Mouse (Mus musculus): ENCODE data around the gene Pdia4. TPM values are rescaled to one million over a fixed set of nuclear protein-coding genes. Genes with fewer than 3 reads are reported as not detected.

Pdia4 gene
- polyA plus RNA-seq, 1 experiment from 2014 or later: 136 TPM

- ATAC-seq (no peak), DNase-seq (ENCODE audit: low spot score) (no peak)
- Histone ChIP-seq H3K9me3 (replicated peaks; ENCODE audit: control insufficient read depth, low read length) (no peaks in the 10 kb centered on the region), H3K27ac (ENCODE audit: low read depth, low read length) (no peak overlapping the region), H3K27me3 (replicated peaks; ENCODE audit: control insufficient read depth, insufficient read depth, low read length) (no peaks in the 10 kb centered on the region), H3K36me3 (ENCODE audit: control insufficient read depth, insufficient read depth, low read length) (peaks cover 64% of the 10 kb centered on the region), H3K4me1 (ENCODE audit: control insufficient read depth, insufficient read depth, low read length) (no peaks in the 10 kb centered on the region), H3K9ac (ENCODE audit: low read length) (no peak overlapping the region), H3K4me3 (ENCODE audit: low read depth, low read length) (no peak overlapping the region), H3K4me2 (ENCODE audit: low read length) (no peak overlapping the region)
- 92% methylated on average over 23 of the region's 23 CpGs for WGBS
These were observed 6.5 kb upstream of the Pdia4 start for GRCm38 (mm10) chr6:47819626-47820325.

GRCm38 (mm10) chr6:47818721-47819120 is 5.5 kb upstream of the Pdia4 start:
- ATAC-seq (no peak), DNase-seq (ENCODE audit: low spot score) (no peak)
- H3K4me3 ChIP-seq (ENCODE audit: low read depth, low read length): no peak overlapping the region
- 95% methylated on average over 8 of the region's 8 CpGs for WGBS
- no peaks in the 10 kb centered on the region for H3K4me1 ChIP-seq (ENCODE audit: control insufficient read depth, insufficient read depth, low read length)
- H3K9me3 ChIP-seq (replicated peaks; ENCODE audit: control insufficient read depth, low read length): no peaks in the 10 kb centered on the region
- H3K36me3 ChIP-seq (ENCODE audit: control insufficient read depth, insufficient read depth, low read length): peaks cover 53% of the 10 kb centered on the region
- no peak overlapping the region for H3K27ac ChIP-seq (ENCODE audit: low read depth, low read length)
- H3K9ac ChIP-seq (ENCODE audit: low read length): no peak overlapping the region
- H3K27me3 ChIP-seq (replicated peaks; ENCODE audit: control insufficient read depth, insufficient read depth, low read length): no peaks in the 10 kb centered on the region
- no peak overlapping the region for H3K4me2 ChIP-seq (ENCODE audit: low read length)

GRCm38 (mm10) chr6:47816151-47816550 is 2.9 kb upstream of the Pdia4 start:
- DNase-seq (ENCODE audit: low spot score) (no peak), ATAC-seq (no peak)
- no peak overlapping the region for H3K9ac ChIP-seq (ENCODE audit: low read length)
- peaks cover 28% of the 10 kb centered on the region for H3K36me3 ChIP-seq (ENCODE audit: control insufficient read depth, insufficient read depth, low read length)
- no peak overlapping the region for H3K27ac ChIP-seq (ENCODE audit: low read depth, low read length)
- H3K4me1 ChIP-seq (ENCODE audit: control insufficient read depth, insufficient read depth, low read length): peaks cover 11% of the 10 kb centered on the region
- WGBS: 98% methylated on average over 1 of the region's 1 CpGs
- H3K9me3 ChIP-seq (replicated peaks; ENCODE audit: control insufficient read depth, low read length): no peaks in the 10 kb centered on the region
- no peaks in the 10 kb centered on the region for H3K27me3 ChIP-seq (replicated peaks; ENCODE audit: control insufficient read depth, insufficient read depth, low read length)
- no peak overlapping the region for H3K4me3 ChIP-seq (ENCODE audit: low read depth, low read length)
- H3K4me2 ChIP-seq (ENCODE audit: low read length): no peak overlapping the region

- peaks cover 7% of the 10 kb centered on the region for H3K36me3 ChIP-seq (ENCODE audit: control insufficient read depth, insufficient read depth, low read length)
- no peaks in the 10 kb centered on the region for H3K27me3 ChIP-seq (replicated peaks; ENCODE audit: control insufficient read depth, insufficient read depth, low read length)
- peak overlapping the region; percentile 85 for H3K4me3 ChIP-seq (ENCODE audit: low read depth, low read length)
- WGBS: under 1% methylated on average over 17 of the region's 17 CpGs
- DNase-seq (ENCODE audit: low spot score): peak; percentile 21
- H3K4me1 ChIP-seq (ENCODE audit: control insufficient read depth, insufficient read depth, low read length): peaks cover 21% of the 10 kb centered on the region
- peak overlapping the region; percentile 86 for H3K4me2 ChIP-seq (ENCODE audit: low read length)
- peak overlapping the region; percentile 91 for H3K9ac ChIP-seq (ENCODE audit: low read length)
- peak overlapping the region; percentile 91 for H3K27ac ChIP-seq (ENCODE audit: low read depth, low read length)
- no peak for ATAC-seq
- H3K9me3 ChIP-seq (replicated peaks; ENCODE audit: control insufficient read depth, low read length): no peaks in the 10 kb centered on the region
These were observed 837 bp downstream of the Pdia4 start for GRCm38 (mm10) chr6:47812271-47812915.

DNA sequence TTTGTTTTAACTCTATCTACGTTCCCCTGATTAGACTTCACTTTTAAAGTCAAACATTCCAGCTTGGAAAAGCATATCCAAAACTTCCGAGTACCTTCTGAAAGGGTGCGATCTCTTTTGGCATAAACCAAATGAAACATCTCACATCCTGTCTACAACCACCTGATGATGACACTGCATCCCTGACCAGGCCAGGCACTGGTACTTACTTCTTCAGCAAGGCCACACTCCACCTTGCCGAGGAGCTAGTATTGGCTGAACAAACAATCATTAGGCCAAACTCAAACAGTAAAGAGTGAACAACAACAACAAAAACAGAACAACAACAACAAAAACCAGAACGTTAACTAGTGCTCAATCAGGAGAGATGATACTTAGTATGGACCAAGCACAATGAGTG is 1.9 kb downstream of the Pdia4 start:
- WGBS: 67% methylated on average over 5 of the region's 5 CpGs
- no peak for ATAC-seq
- Histone ChIP-seq H3K27me3 (replicated peaks; ENCODE audit: control insufficient read depth, insufficient read depth, low read length) (no peaks in the 10 kb centered on the region), H3K9me3 (replicated peaks; ENCODE audit: control insufficient read depth, low read length) (no peaks in the 10 kb centered on the region), H3K4me1 (ENCODE audit: control insufficient read depth, insufficient read depth, low read length) (peaks cover 21% of the 10 kb centered on the region), H3K36me3 (ENCODE audit: control insufficient read depth, insufficient read depth, low read length) (peaks cover 14% of the 10 kb centered on the region), H3K27ac (ENCODE audit: low read depth, low read length) (no peak overlapping the region), H3K4me2 (ENCODE audit: low read length) (peak overlapping the region; percentile 86), H3K9ac (ENCODE audit: low read length) (peak overlapping the region; percentile 91), H3K4me3 (ENCODE audit: low read depth, low read length) (peak overlapping the region; percentile 85)
- no peak for DNase-seq (ENCODE audit: low spot score)

- H3K27me3 ChIP-seq (replicated peaks; ENCODE audit: control insufficient read depth, insufficient read depth, low read length): no peaks in the 10 kb centered on the region
- DNase-seq (ENCODE audit: low spot score): no peak
- H3K9ac ChIP-seq (ENCODE audit: low read length): peak overlapping the region; percentile 4; the same call in 1 of the 2 replicates
- peaks cover 25% of the 10 kb centered on the region for H3K36me3 ChIP-seq (ENCODE audit: control insufficient read depth, insufficient read depth, low read length)
- H3K4me1 ChIP-seq (ENCODE audit: control insufficient read depth, insufficient read depth, low read length): peaks cover 21% of the 10 kb centered on the region
- peak overlapping the region; percentile 12; the same call in 1 of the 2 replicates for H3K4me2 ChIP-seq (ENCODE audit: low read length)
- no peak for ATAC-seq
- no peak overlapping the region for H3K27ac ChIP-seq (ENCODE audit: low read depth, low read length)
- no peak overlapping the region for H3K4me3 ChIP-seq (ENCODE audit: low read depth, low read length)
- WGBS: 77% methylated on average over 2 of the region's 2 CpGs
- H3K9me3 ChIP-seq (replicated peaks; ENCODE audit: control insufficient read depth, low read length): no peaks in the 10 kb centered on the region
These were observed 3.0 kb downstream of the Pdia4 start for GRCm38 (mm10) chr6:47810181-47810580.

GRCm38 (mm10) chr6:47809053-47809452 is 4.2 kb downstream of the Pdia4 start:
- Histone ChIP-seq H3K4me3 (ENCODE audit: low read depth, low read length) (no peak overlapping the region), H3K9ac (ENCODE audit: low read length) (no peak overlapping the region), H3K9me3 (replicated peaks; ENCODE audit: control insufficient read depth, low read length) (no peaks in the 10 kb centered on the region), H3K27ac (ENCODE audit: low read depth, low read length) (no peak overlapping the region), H3K4me1 (ENCODE audit: control insufficient read depth, insufficient read depth, low read length) (peaks cover 21% of the 10 kb centered on the region), H3K27me3 (replicated peaks; ENCODE audit: control insufficient read depth, insufficient read depth, low read length) (no peaks in the 10 kb centered on the region), H3K36me3 (ENCODE audit: control insufficient read depth, insufficient read depth, low read length) (peaks cover 37% of the 10 kb centered on the region), H3K4me2 (ENCODE audit: low read length) (no peak overlapping the region)
- no peak for DNase-seq (ENCODE audit: low spot score)
- ATAC-seq: no peak
- 70% methylated on average over 4 of the region's 4 CpGs for WGBS

DNA sequence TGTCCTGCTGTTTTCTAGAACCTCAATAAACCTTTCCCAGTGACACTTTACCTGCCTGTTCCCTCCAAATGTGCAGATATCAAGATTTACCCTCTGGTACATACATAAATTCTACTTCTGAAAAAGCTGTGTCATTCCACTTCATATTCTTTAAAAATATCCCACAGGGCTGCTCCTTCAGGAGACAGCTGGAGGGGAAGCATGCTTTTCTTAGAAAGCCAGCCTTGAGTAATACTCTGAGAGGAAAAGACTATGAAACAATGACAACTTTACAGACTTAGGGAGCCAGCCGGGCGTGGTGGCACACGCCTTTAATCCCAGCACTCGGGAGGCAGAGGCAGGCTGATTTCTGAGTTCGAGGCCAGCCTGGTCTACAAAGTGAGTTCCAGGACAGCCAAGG is 4.7 kb downstream of the Pdia4 start:
- H3K9me3 ChIP-seq (replicated peaks; ENCODE audit: control insufficient read depth, low read length): no peaks in the 10 kb centered on the region

DNA sequence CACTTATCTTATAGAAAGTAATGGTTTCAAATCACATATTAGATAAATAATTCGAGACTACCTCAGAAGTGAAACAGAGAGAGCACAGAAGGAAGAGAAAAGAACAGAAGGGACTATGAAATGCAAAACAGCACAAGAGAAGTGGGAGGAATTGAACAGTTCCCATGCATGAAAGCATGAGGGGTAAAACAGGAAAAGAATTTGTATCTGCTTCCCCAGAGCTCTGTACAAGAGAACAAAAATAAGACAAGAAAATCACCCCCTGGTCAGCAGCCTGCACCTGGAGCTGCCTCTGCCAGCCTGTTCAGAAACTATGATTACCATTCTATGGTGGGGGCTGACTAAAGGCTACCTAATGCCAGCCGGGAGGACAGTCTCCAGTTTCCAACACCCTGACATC is 5.8 kb downstream of the Pdia4 start:
- Histone ChIP-seq H3K4me2 (ENCODE audit: low read length) (no peak overlapping the region), H3K9me3 (replicated peaks; ENCODE audit: control insufficient read depth, low read length) (no peaks in the 10 kb centered on the region), H3K36me3 (ENCODE audit: control insufficient read depth, insufficient read depth, low read length) (peaks cover 53% of the 10 kb centered on the region), H3K27me3 (replicated peaks; ENCODE audit: control insufficient read depth, insufficient read depth, low read length) (no peaks in the 10 kb centered on the region), H3K9ac (ENCODE audit: low read length) (no peak overlapping the region), H3K4me3 (ENCODE audit: low read depth, low read length) (no peak overlapping the region), H3K4me1 (ENCODE audit: control insufficient read depth, insufficient read depth, low read length) (peaks cover 21% of the 10 kb centered on the region), H3K27ac (ENCODE audit: low read depth, low read length) (no peak overlapping the region)
- WGBS: 89% methylated on average over 2 of the region's 2 CpGs
- ATAC-seq (no peak), DNase-seq (ENCODE audit: low spot score) (no peak)

More for the DNA sequence above, 4.7 kb downstream of the Pdia4 start:
- H3K27ac ChIP-seq (ENCODE audit: low read depth, low read length): no peak overlapping the region
- ATAC-seq (no peak), DNase-seq (ENCODE audit: low spot score) (no peak)
- H3K27me3 ChIP-seq (replicated peaks; ENCODE audit: control insufficient read depth, insufficient read depth, low read length): no peaks in the 10 kb centered on the region
- no peak overlapping the region for H3K4me2 ChIP-seq (ENCODE audit: low read length)
- 95% methylated on average over 5 of the region's 5 CpGs for WGBS
- H3K9ac ChIP-seq (ENCODE audit: low read length): no peak overlapping the region
- peaks cover 42% of the 10 kb centered on the region for H3K36me3 ChIP-seq (ENCODE audit: control insufficient read depth, insufficient read depth, low read length)
- H3K4me1 ChIP-seq (ENCODE audit: control insufficient read depth, insufficient read depth, low read length): peaks cover 21% of the 10 kb centered on the region
- H3K4me3 ChIP-seq (ENCODE audit: low read depth, low read length): no peak overlapping the region

Measured in forebrain, embryonic 14.5 days (tissue).